Comparison of ENCODE assay signal across 16 mouse cellular contexts in genomic region chr5:134013206-134013605, GRCm38 (mm10).
DNase-seq lines count a peak whose midpoint lies in the region; ATAC-seq and TF ChIP-seq lines count a peak whose summit lies in the region.
"Had no signal": no experiment of that assay in that cellular context is flagged by ENCODE, and none has a peak within 500 bp of the region (broad histone marks: within the 10 kb centered on the region; RNA-seq: fewer than 3 reads in every experiment).

No protein-coding gene starts in this region.

- H3K4me2 ChIP-seq in heart, embryonic 15.5 days: no peak overlapping the region
- H3K4me2 ChIP-seq in lung, postnatal 0 days (replicated peaks; ENCODE audit: low read depth, low read length): no peak overlapping the region
- H3K4me2 ChIP-seq: forebrain, embryonic 13.5 days had no signal

- WGBS in heart, embryonic 15.5 days: 80% methylated on average over 8 of the region's 8 CpGs
- WGBS in lung, postnatal 0 days: 81% methylated on average over 8 of the region's 8 CpGs

- H3K9me3 ChIP-seq in heart, embryonic 15.5 days (replicated peaks): 0 out of 2 replicates have a peak, but pooled peaks cover 3% of the 10 kb centered on the region
- H3K9me3 ChIP-seq in lung, postnatal 0 days (ENCODE audit: low read length): no peaks in the 10 kb centered on the region
- H3K9me3 ChIP-seq: forebrain, embryonic 13.5 days had no signal

- H3K4me1 ChIP-seq in heart, embryonic 15.5 days (replicated peaks): peaks cover 21% of the 10 kb centered on the region
- no peaks in the 10 kb centered on the region for H3K4me1 ChIP-seq in lung, postnatal 0 days (ENCODE audit: insufficient read depth, low read depth, low read length)
- H3K4me1 ChIP-seq: midbrain, embryonic 10.5 days had no signal

- 0 out of 2 replicates have a peak, but pooled peaks cover 5% of the 10 kb centered on the region for H3K27me3 ChIP-seq in heart, embryonic 15.5 days
- no peaks in the 10 kb centered on the region for H3K27me3 ChIP-seq in lung, postnatal 0 days (replicated peaks; ENCODE audit: insufficient read depth, low read length)
- H3K27me3 ChIP-seq: CH12.LX; forebrain, embryonic 13.5 days had no signal

- TF ChIP-seq CTCF in lung, postnatal 0 days (IDR thresholded peaks at IDR 0.05): peak; percentile 33; the same call in 1 of the 2 replicates

- TF ChIP-seq EP300 in lung, postnatal 0 days (IDR thresholded peaks at IDR 0.05): no peak

- no peak overlapping the region for H3K9ac ChIP-seq in heart, embryonic 15.5 days
- H3K9ac ChIP-seq in lung, postnatal 0 days (replicated peaks; ENCODE audit: low read depth): no peak overlapping the region
- H3K9ac ChIP-seq: forebrain, embryonic 13.5 days had no signal

- H3K4me3 ChIP-seq in heart, embryonic 15.5 days: no peak overlapping the region
- no peak overlapping the region for H3K4me3 ChIP-seq in lung, postnatal 0 days (ENCODE audit: low read depth, low read length)
- H3K4me3 ChIP-seq: forebrain, embryonic 13.5 days; midbrain, embryonic 10.5 days had no signal

- DNase-seq in cerebellum, postnatal 10 days: peak; percentile 37 to 46
- no peak for DNase-seq in cerebellum, adult 8-10 months
- DNase-seq in heart, adult 9 months (ENCODE audit: low spot score in 2 of 2): no peak
- DNase-seq in lung, postnatal 0 days (ENCODE audit: low spot score): no peak
- no peak for DNase-seq in lung, postnatal 4 days
- DNase-seq in kidney, postnatal 36 days: no peak
- DNase-seq: adrenal gland, adult 2 months; cerebellum, adult 18-20 months; kidney, adult 18-20 months; kidney, postnatal 25 days; right cerebral cortex, postnatal 4 days had no signal

- no peak for ATAC-seq in heart, embryonic 15.5 days (replicated peaks; ENCODE audit: insufficient number of reproducible peaks, insufficient read depth, low FRiP score, low read depth)
- ATAC-seq in lung, postnatal 0 days: no peak
- ATAC-seq in inflammation-experienced regulatory T-cells, adult 6 months: no peak
- ATAC-seq: forebrain, embryonic 13.5 days had no signal

- H3K27ac ChIP-seq in heart, embryonic 15.5 days: 0 out of 2 replicates have a peak overlapping the region, but pooled peaks have one; percentile 83
- H3K27ac ChIP-seq in lung, postnatal 0 days (ENCODE audit: low read length): no peak overlapping the region
- H3K27ac ChIP-seq: midbrain, embryonic 10.5 days had no signal

- no peaks in the 10 kb centered on the region for H3K36me3 ChIP-seq in heart, embryonic 15.5 days
- no peaks in the 10 kb centered on the region for H3K36me3 ChIP-seq in lung, postnatal 0 days (ENCODE audit: insufficient read depth, low read length)
- H3K36me3 ChIP-seq: midbrain, embryonic 10.5 days had no signal

Comparison
In these comparisons a context has a peak if more than half of its experiments do, and no peak if none do; other contexts are left out.
1. DNase-seq: peak in cerebellum, postnatal 10 days (2 of 2); none in cerebellum, adult 8-10 months (single experiment), heart, adult 9 months (0 of 2), lung, postnatal 0 days (single experiment), lung, postnatal 4 days (0 of 2) and kidney, postnatal 36 days (0 of 2).